Mouse (Mus musculus): ENCODE results near the gene Ppia. TPM values are rescaled to one million over a fixed set of nuclear protein-coding genes. Genes with fewer than 3 reads are reported as not detected.
A peak's percentile ranks its signal among the peaks of the same experiment; 100 is the strongest.
"Not testable (repeated sequence)": the region's sequence is repeated elsewhere in the genome, so short reads cannot be mapped to it uniquely, and the experiment has no call there.

Gene Ppia
- polyA plus RNA-seq, 1 experiment, result 3,065 TPM

DNA sequence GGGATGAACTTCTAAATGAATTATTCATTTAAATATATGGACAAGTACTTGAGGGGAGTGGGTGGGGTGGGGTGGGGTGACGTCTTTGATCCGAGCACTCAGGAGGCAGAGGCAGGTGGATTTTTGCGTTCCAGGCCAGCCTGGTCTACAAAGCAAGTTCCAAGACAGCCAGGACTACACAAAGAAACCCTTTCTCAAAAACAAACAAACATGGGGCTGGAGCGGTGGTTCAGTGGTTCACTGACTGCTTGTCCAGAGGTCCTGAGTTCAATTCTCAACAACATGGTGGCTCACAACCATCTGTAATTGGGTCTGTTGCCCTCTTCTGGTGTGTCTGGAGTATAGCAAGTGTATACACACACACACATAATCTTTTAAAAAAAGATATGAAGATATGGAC is 30.2 kb downstream of the Ppia start:
- TF ChIP-seq MYOG (IDR thresholded peaks at IDR 0.05; ENCODE audit: control insufficient read depth in 1 of 3, insufficient read depth in 1 of 3, insufficient read length in 2 of 3, low read depth in 2 of 3), result no peak
- no peak for TF ChIP-seq SRF (IDR thresholded peaks at IDR 0.05; ENCODE audit: control insufficient read depth, insufficient read length, low read depth)
- TF ChIP-seq TCF12 (IDR thresholded peaks at IDR 0.05; ENCODE audit: insufficient read depth, poor library complexity, severe bottlenecking), result no peak
- TF ChIP-seq MAX (IDR thresholded peaks at IDR 0.05; ENCODE audit: low read depth), result no peak
- TF ChIP-seq POLR2AphosphoS2 (IDR thresholded peaks at IDR 0.05; ENCODE audit: insufficient read length, low read depth), result no peak
- no peak for TF ChIP-seq POLR2A (IDR thresholded peaks at IDR 0.05; ENCODE audit: insufficient read length, low read depth)
- TF ChIP-seq REST (IDR thresholded peaks at IDR 0.05; ENCODE audit: insufficient read depth, insufficient read length), result no peak
- Histone ChIP-seq H3K36me3 (ENCODE audit: control insufficient read depth, insufficient read depth) (no peaks in the 10 kb centered on the region), H3K4me3 (peak overlapping the region; percentile 50), H3K27me3 (ENCODE audit: control insufficient read depth, insufficient read depth, insufficient read length) (no peaks in the 10 kb centered on the region), H3K4me2 (ENCODE audit: low read depth) (peak overlapping the region; percentile 95), H3ac (ENCODE audit: control insufficient read depth, insufficient read length) (no peak overlapping the region), H3K79me2 (ENCODE audit: control insufficient read depth, insufficient read depth) (peaks cover 34% of the 10 kb centered on the region)

DNA sequence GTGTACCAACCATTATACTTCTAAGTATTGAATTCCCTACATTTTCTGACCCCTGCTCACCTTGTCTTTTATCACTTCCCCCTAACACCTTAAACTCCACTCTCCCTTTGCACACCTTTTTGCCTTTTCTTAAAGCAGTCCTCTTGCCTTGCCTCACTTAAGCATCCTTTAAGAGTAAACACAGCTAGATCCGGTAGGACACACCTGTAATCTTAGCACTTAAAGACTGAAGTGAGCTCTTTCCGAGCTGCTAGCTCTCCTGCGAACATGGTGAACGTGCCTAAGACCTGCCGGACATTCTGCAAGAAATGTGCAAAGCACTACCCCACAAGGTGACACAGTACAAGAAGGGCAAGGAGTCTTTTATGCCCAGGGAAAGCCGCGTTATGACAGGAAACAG is 30.7 kb downstream of the Ppia start:
- Histone ChIP-seq H3ac (ENCODE audit: control insufficient read depth, insufficient read length) (no peak overlapping the region), H3K79me2 (ENCODE audit: control insufficient read depth, insufficient read depth) (peaks cover 29% of the 10 kb centered on the region), H3K27me3 (ENCODE audit: control insufficient read depth, insufficient read depth, insufficient read length) (no peaks in the 10 kb centered on the region), H3K36me3 (ENCODE audit: control insufficient read depth, insufficient read depth) (no peaks in the 10 kb centered on the region), H3K4me3 (no peak overlapping the region), H3K4me2 (ENCODE audit: low read depth) (no peak overlapping the region)
- TF ChIP-seq POLR2AphosphoS2 (IDR thresholded peaks at IDR 0.05; ENCODE audit: insufficient read length, low read depth) (no peak), SRF (IDR thresholded peaks at IDR 0.05; ENCODE audit: control insufficient read depth, insufficient read length, low read depth) (no peak), CEBPB (IDR thresholded peaks at IDR 0.05; ENCODE audit: insufficient read depth, poor library complexity, severe bottlenecking) (no peak), USF1 (IDR thresholded peaks at IDR 0.05; ENCODE audit: low read depth) (no peak), POLR2A (IDR thresholded peaks at IDR 0.05; ENCODE audit: insufficient read length, low read depth) (no peak)

DNA sequence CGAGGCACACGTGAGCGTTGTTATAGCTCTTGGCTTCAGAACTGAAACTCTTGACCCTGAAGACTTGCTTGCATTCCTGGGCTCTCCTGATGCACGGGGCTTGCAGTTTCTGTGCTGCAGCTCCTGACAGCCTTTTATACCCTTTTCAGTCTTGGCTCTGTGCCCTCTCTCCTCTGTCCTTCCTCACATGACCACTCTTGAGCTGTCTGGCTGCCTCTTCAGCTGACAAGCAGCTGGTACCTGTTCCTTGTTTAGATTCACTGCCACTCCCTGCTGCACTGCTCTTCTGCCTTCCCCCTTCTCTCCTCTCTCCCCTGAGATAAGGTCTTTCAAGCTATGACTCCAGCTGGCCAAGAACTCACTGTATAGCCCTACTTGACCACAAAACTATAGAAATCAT is 32.2 kb downstream of the Ppia start:
- peaks cover 14% of the 10 kb centered on the region for H3K79me2 ChIP-seq (ENCODE audit: control insufficient read depth, insufficient read depth)
- no peak overlapping the region for H3K4me2 ChIP-seq (ENCODE audit: low read depth)

DNA sequence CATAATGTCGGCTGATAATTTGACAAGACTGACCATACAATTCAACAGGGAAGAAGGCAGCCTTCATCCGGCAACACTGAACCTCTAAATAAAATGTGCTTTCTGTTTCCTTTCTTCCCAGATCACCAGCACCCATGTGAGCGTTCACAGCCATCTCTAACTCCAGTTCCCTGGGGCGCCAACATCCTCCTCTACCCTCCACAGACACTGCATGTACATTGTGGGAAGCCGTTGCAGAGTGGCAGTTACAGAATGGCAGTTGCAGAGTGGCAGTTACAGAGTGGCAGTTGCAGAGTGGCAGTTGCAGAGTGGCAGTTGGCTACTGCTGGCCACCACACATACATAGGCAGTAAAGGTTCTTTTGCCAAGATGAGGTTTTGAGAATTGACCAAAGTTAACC is 32.9 kb downstream of the Ppia start:
- not testable (repeated sequence) for H3ac ChIP-seq (ENCODE audit: control insufficient read depth, insufficient read length); H3K36me3 ChIP-seq (ENCODE audit: control insufficient read depth, insufficient read depth); H3K27me3 ChIP-seq (ENCODE audit: control insufficient read depth, insufficient read depth, insufficient read length)

More for the DNA sequence above, 32.2 kb downstream of the Ppia start:
- no peak overlapping the region for H3ac ChIP-seq (ENCODE audit: control insufficient read depth, insufficient read length)
- TF ChIP-seq SRF (IDR thresholded peaks at IDR 0.05; ENCODE audit: control insufficient read depth, insufficient read length, low read depth), result no peak
- TF ChIP-seq USF1 (IDR thresholded peaks at IDR 0.05; ENCODE audit: low read depth), result no peak
- no peak for TF ChIP-seq TCF12 (IDR thresholded peaks at IDR 0.05; ENCODE audit: insufficient read depth, poor library complexity, severe bottlenecking)
- TF ChIP-seq MAX (IDR thresholded peaks at IDR 0.05; ENCODE audit: low read depth), result no peak
- no peak for TF ChIP-seq POLR2A (IDR thresholded peaks at IDR 0.05; ENCODE audit: insufficient read length, low read depth)
- no peak for TF ChIP-seq MYOG (IDR thresholded peaks at IDR 0.05; ENCODE audit: control insufficient read depth in 1 of 3, insufficient read depth in 1 of 3, insufficient read length in 2 of 3, low read depth in 2 of 3)
- TF ChIP-seq POLR2AphosphoS2 (IDR thresholded peaks at IDR 0.05; ENCODE audit: insufficient read length, low read depth), result no peak
- no peak for TF ChIP-seq TCF3 (IDR thresholded peaks at IDR 0.05; ENCODE audit: insufficient read length, low read depth)
- TF ChIP-seq REST (IDR thresholded peaks at IDR 0.05; ENCODE audit: insufficient read depth, insufficient read length), result no peak
- no peak for TF ChIP-seq CEBPB (IDR thresholded peaks at IDR 0.05; ENCODE audit: insufficient read depth, poor library complexity, severe bottlenecking)
- no peak for TF ChIP-seq E2F4 (IDR thresholded peaks at IDR 0.05; ENCODE audit: insufficient read depth)
- no peak for TF ChIP-seq MYOD1 (IDR thresholded peaks at IDR 0.05; ENCODE audit: control insufficient read depth in 1 of 3, insufficient read length in 2 of 3, low read depth in 2 of 3)
- no peak overlapping the region for H3K4me3 ChIP-seq
- no peaks in the 10 kb centered on the region for H3K27me3 ChIP-seq (ENCODE audit: control insufficient read depth, insufficient read depth, insufficient read length)
- no peaks in the 10 kb centered on the region for H3K36me3 ChIP-seq (ENCODE audit: control insufficient read depth, insufficient read depth)

DNA sequence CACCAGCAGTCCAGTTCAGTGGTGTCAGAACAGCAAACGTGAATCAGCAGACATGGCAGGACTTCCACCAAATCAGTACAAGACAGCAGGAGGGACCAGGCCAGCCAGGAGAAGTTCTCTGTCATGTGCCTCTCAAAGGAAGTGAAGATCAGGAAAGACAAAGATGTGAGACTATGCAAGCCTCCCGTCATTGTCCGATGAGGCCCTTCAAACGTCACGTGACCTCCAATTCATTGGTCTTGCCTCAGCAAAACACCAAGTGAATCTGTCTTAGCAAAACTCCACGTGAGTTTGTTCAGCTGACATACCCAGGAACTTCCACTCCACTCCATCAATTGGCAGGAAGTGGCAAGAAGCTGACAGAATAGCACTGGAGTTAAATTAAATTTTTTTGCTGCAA is 40.8 kb downstream of the Ppia start:
- H3K4me2 ChIP-seq (ENCODE audit: low read depth), result no peak overlapping the region
- TF ChIP-seq MYOG (IDR thresholded peaks at IDR 0.05; ENCODE audit: control insufficient read depth in 1 of 3, insufficient read depth in 1 of 3, insufficient read length in 2 of 3, low read depth in 2 of 3) (no peak), USF1 (IDR thresholded peaks at IDR 0.05; ENCODE audit: low read depth) (peak; percentile 13), POLR2A (IDR thresholded peaks at IDR 0.05; ENCODE audit: insufficient read length, low read depth) (no peak), TCF3 (IDR thresholded peaks at IDR 0.05; ENCODE audit: insufficient read length, low read depth) (no peak), TCF12 (IDR thresholded peaks at IDR 0.05; ENCODE audit: insufficient read depth, poor library complexity, severe bottlenecking) (no peak), MYOD1 (IDR thresholded peaks at IDR 0.05; ENCODE audit: control insufficient read depth in 1 of 3, insufficient read length in 2 of 3, low read depth in 2 of 3) (no peak), MAX (IDR thresholded peaks at IDR 0.05; ENCODE audit: low read depth) (no peak), E2F4 (IDR thresholded peaks at IDR 0.05; ENCODE audit: insufficient read depth) (no peak)
- no peak overlapping the region for H3K4me3 ChIP-seq
- H3ac ChIP-seq (ENCODE audit: control insufficient read depth, insufficient read length), result no peak overlapping the region
- H3K27me3 ChIP-seq (ENCODE audit: control insufficient read depth, insufficient read depth, insufficient read length), result no peaks in the 10 kb centered on the region
- no peaks in the 10 kb centered on the region for H3K79me2 ChIP-seq (ENCODE audit: control insufficient read depth, insufficient read depth)
- H3K36me3 ChIP-seq (ENCODE audit: control insufficient read depth, insufficient read depth), result no peaks in the 10 kb centered on the region

More for the DNA sequence above, 32.9 kb downstream of the Ppia start:
- H3K4me3 ChIP-seq; H3K4me2 ChIP-seq (ENCODE audit: low read depth); H3K79me2 ChIP-seq (ENCODE audit: control insufficient read depth, insufficient read depth): not testable (repeated sequence)

Data from myocyte (in vitro differentiated cells).